Mouse (Mus musculus): Measurements from ENCODE around the gene Cela2a.

Gene Cela2a

DNA sequence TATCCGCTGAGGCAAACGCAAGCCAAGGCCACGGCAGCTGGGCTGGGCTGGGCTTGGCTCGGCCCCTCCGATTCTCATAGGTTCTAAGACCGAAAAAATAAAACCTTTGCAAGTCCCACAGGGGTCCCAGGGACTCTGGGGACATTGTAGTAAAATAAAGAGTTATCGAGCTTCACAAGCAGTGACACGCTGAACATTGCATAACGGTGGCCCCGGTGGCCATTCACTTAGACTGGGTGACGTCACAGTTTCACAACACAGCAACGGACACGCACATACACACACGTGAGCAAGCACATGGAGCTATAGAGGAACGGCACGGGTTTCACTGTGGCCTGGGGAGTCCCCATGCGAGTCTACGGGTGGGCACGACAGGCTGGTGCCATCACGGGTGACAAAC lies 32.5 kb upstream of the Cela2a start:
- DNase-seq (ENCODE audit: low read depth, low spot score), result no peak

GRCm38 (mm10) chr4:141857422-141857930 lies 31.5 kb upstream of the Cela2a start:
- DNase-seq (ENCODE audit: low read depth, low spot score), result peak; percentile 59

DNA sequence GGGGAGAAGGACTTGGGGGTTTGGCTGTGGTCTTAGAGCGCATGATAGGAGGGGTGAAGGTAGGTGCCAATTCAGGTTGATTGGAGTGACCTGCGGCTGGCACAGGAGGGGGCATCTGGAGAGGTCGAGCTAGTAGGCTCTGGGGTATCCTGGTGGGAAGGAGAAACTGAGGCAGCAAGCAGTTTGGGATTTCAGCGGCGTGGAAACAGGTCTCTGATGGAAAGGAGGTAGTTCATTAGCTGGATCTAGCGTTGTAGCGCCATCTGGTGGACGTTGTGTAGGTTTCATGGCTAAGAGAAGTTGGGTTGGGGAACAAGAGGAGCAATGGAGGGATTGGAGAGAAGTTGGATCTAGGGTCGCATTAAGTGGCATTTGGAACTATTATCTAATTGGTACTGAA lies 27.5 kb upstream of the Cela2a start:
- no peak for DNase-seq (ENCODE audit: low read depth, low spot score)

GRCm38 (mm10) chr4:141845999-141846398 lies 20.0 kb upstream of the Cela2a start, which contains the start of gene Ctrc:
Ctrc (minus strand) TSS chr4:141846359.
- DNase-seq (ENCODE audit: low read depth, low spot score), result no peak

- no peak for DNase-seq (ENCODE audit: low read depth, low spot score)
Measured at GRCm38 (mm10) chr4:141834536-141835095, 8.7 kb upstream of the Cela2a start.

DNA sequence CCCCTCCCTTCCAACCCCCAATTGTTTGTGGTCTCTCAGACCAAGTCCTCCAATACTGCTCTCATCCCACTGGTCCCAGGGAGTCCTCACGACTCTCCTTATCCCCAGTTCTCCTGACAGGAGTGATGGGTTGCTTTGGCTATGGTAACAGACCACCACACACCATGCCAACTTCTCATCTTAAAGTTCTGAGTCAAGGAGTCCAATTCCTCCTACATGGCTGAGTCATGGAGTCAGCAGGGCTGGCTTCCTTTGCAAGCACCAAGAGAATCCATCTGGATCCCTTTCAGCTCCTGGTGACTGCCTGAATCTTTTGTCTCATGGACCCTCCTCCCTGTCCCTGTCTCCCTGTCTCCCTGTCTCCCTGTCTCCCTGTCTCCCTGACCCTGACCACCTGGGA lies 8.0 kb upstream of the Cela2a start:
- DNase-seq (ENCODE audit: low read depth, low spot score), result no peak

GRCm38 (mm10) chr4:141831361-141831760 lies 5.4 kb upstream of the Cela2a start:
- no peak for DNase-seq (ENCODE audit: low read depth, low spot score)

DNA sequence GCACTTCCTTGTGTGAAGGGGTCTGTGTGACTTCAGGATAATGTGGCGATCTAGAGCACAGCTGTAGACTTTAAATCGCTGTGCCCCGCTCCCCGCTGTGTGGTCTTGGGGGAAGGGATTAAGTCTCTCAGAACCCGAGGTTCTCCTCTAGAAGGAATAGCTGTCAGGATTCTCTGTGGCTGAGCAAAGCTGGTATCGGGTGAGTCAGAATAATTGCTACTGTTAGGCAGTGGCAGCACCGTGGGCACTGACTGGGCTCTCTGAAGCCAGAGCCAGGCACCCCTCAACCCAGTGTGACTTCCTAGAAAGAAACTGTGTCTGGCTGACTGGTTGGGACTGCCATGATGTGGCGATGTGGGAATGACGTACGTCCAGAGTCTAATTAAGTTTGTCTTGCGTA lies 4.4 kb upstream of the Cela2a start:
- no peak for DNase-seq (ENCODE audit: low read depth, low spot score)

DNA sequence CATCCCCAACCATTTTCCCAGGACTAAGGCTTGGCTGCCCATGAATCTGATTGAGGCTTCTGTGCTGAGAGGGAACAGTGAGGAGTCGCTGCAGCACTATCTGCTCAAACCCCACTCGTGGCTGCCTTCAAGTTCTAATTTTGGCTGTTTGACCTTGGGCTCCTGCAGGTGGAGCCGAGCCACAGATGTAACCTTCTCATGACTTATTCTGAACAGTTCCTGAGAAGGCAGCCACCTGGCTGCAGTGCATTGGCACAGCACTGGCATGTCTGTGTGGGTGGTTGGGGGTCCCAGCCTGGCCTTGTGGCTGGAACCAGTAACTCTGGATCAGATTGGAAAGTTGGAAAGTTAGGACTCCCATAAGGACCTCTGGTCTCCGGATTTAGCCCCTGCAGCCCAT lies 2.2 kb upstream of the Cela2a start:
- no peak for DNase-seq (ENCODE audit: low read depth, low spot score)

DNA sequence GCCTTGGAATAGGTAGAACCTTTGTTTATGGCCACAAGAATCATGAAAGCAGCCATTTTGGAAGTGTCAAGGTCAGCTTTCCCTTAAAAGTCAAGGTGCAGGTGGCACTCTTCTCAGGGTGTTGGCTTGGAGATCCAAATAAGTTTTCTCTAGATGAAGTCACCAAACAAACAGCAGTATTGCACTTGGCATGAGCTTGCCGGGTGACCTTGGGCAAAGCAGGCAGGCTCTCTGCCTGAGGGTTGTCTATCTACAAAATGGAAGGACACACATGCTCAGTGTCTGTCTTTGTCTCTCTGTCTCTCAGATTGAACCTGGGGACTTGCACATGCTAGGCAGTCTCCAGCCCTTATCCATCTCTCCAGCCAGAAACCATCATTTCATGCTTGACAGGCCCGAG lies 1.4 kb upstream of the Cela2a start:
- no peak for DNase-seq (ENCODE audit: low read depth, low spot score)

DNA sequence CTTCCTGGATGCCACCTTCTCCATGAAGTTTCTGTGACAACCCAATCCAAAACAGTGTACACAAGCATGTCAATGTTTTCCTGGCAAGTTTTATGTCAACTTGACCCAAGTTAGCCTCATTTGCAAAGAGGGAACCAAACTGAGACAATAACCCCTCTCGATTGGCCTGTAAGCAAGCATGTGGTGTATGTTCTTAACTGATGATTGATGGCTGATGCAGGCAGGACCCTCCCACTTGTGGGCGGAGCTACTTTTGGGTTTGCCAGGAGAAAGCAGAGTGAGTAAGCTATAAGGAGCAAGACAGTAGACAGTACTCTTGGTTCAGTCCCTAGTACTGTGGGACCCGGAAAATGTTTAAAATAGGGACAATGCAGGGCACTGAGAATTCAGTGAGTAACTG lies 3.0 kb downstream of the Cela2a start:
- DNase-seq (ENCODE audit: low read depth, low spot score), result peak; percentile 11

DNA sequence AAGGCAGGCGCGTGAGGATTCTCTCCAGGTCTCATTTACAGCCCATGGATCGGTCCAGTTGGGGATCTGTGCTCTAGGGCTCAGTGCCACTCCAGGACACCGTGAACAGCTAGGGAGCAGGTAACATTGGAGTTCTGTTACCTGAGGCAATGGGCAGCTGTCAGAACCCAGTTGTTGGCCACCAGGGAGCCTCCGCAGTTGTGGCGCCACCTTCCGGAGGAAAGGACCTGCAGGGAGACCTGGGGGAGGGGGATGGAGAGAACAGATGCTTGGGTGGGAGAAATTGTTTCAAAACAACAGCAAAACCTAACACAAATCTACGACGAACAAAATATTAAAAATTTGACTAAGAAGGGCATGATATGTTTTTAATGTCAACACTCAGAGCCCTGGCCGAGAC lies 3.9 kb downstream of the Cela2a start:
- DNase-seq (ENCODE audit: low read depth, low spot score), result no peak

GRCm38 (mm10) chr4:141821178-141821577 lies 4.8 kb downstream of the Cela2a start:
- no peak for DNase-seq (ENCODE audit: low read depth, low spot score)

DNA sequence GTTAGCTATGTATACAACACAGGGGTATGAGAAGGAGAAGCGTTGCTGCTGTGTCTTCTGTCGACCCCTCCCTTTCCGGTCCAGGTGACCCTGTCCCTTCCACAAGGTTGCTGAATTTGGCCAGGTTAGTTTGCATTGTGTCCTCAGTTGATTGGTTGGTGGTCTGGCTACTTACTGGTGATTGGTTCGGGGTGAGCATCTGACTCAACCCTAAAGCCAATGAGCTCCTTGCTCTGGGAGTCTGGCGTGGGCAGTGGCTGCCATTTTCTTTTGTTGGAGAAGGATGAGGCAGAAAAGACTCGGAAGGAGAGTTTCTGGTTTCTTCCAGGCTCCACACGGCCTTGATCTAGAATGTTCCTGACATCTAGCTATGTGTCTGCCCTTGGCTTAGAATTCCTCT lies 6.6 kb downstream of the Cela2a start:
- no peak for DNase-seq (ENCODE audit: low read depth, low spot score)

- no peak for DNase-seq (ENCODE audit: low read depth, low spot score)
Measured at GRCm38 (mm10) chr4:141818861-141819260, 7.1 kb downstream of the Cela2a start.

- no peak for DNase-seq (ENCODE audit: low read depth, low spot score)
Measured at GRCm38 (mm10) chr4:141817706-141818105, 8.3 kb downstream of the Cela2a start.

- DNase-seq (ENCODE audit: low read depth, low spot score), result no peak
Measured at GRCm38 (mm10) chr4:141816776-141817655, 8.9 kb downstream of the Cela2a start.

DNA sequence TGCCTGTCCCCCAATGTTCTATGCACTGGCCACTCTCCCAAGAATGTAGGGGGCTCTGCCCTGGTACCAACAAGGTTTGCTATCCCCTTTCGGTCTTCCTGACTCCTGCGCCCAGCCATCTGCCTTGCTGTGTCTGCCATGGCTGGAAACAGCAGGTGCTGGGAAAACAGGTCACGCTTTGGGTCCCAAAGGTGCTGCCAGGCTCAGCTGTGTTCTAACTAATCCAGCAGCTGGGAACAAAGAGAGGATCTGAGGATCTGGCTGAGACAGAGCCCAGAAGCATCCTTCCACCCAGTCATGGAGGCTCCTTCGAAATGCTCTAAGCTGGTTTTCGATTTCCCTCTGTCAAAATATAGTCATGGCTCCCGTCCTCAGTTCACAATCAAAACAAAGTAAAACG lies 9.7 kb downstream of the Cela2a start:
- DNase-seq (ENCODE audit: low read depth, low spot score), result no peak

DNA sequence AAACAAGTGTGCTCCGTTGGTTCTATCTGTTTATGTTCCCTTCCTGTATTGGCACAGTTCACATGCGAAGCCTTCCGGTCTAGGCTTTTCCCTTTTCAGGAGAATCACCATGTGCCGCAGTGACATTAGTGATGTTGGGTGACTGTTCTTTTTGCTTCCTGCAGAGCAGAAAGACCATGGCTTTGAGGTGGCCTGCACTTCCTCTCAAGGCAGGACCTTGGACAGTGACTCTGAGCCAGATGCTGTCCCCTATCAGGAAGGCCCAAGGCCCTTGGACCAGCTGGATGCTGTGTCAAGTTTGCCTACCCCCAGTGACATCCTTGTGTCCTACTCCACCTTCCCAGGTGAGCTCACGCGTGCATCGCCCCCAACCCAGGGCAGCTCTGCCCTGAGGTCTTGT lies 14.6 kb downstream of the Cela2a start:
- no peak for DNase-seq (ENCODE audit: low read depth, low spot score)

- no peak for DNase-seq (ENCODE audit: low read depth, low spot score)
Measured at GRCm38 (mm10) chr4:141810975-141811374, 15.0 kb downstream of the Cela2a start.

- DNase-seq (ENCODE audit: low read depth, low spot score), result no peak
Measured at GRCm38 (mm10) chr4:141809850-141810464, 16.0 kb downstream of the Cela2a start.

DNA sequence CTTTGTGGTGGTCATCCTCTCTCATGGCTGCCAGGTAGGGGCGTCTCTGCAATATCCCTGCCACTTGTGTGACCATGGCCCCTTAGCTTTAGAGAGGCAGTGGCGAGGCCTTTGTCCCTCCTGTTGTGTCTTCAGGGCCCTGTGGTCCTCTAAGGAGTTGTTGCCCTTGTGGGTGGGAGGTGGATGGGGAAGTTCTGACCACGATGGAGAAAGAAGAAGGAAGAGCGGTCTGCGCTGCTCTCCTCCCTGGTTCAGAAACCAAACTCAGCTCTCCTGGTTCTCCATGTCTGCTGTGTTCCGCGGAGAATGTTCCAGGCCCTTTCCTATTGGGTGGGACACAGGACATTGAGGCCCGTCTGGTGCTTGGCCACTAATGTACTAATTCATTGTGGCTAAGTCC lies 20.1 kb downstream of the Cela2a start:
- no peak for DNase-seq (ENCODE audit: low read depth, low spot score)

- DNase-seq (ENCODE audit: low read depth, low spot score), result no peak
Measured at GRCm38 (mm10) chr4:141804105-141804504, 21.9 kb downstream of the Cela2a start.

Data from embryo, embryonic 11.5 days (tissue).